Mouse (Mus musculus) lung, adult 18-20 months (tissue): Measurements from ENCODE around the gene Ube2l3.
A peak's percentile ranks its signal among the peaks of the same experiment; 100 is the strongest.

ENCODE experiments used
- DNase-seq, 2 experiments: peaks; one replicate each; pipeline ENCODE4 v3.0.0; 2022; ENCODE audit warnings: mixed read lengths in 2 of 2

The Ube2l3 gene

GRCm38 (mm10) chr16:17146772-17147235 lies 55.6 kb downstream of the Ube2l3 start, which contains the start of gene Ccdc116:
TSS of gene Ccdc116 (minus strand) at chr16:17147229.
- peak; percentile 73 to 82 for DNase-seq

- no peak for DNase-seq
These were observed 58.1 kb downstream of the Ube2l3 start, which contains the start of gene Ydjc for GRCm38 (mm10) chr16:17144339-17144738. TSS of gene Ydjc (plus strand) at chr16:17144621.

- no peak for DNase-seq
These were observed 65.1 kb downstream of the Ube2l3 start for GRCm38 (mm10) chr16:17137355-17137754.

GRCm38 (mm10) chr16:17132906-17133200 lies 69.6 kb downstream of the Ube2l3 start:
- no peak for DNase-seq

- DNase-seq, result peak; percentile 98
These were observed 70.2 kb downstream of the Ube2l3 start, which contains the start of gene Sdf2l1 for GRCm38 (mm10) chr16:17132089-17132905. TSS of gene Sdf2l1 (minus strand) at chr16:17132383.

GRCm38 (mm10) chr16:17131191-17132088 lies 71.0 kb downstream of the Ube2l3 start:
- peak; percentile 14 to 16 for DNase-seq

GRCm38 (mm10) chr16:17127292-17127691 lies 75.2 kb downstream of the Ube2l3 start:
- DNase-seq, result peak; percentile 28 to 55

GRCm38 (mm10) chr16:17124871-17125520 lies 77.5 kb downstream of the Ube2l3 start, which contains the start of gene 2610318N02Rik:
TSS of gene 2610318N02Rik (minus strand) at chr16:17125167.
- DNase-seq, result peak; percentile 82 to 84

- no peak for DNase-seq
These were observed 78.2 kb downstream of the Ube2l3 start for GRCm38 (mm10) chr16:17124119-17124870.

- no peak for DNase-seq
These were observed 80.9 kb downstream of the Ube2l3 start for GRCm38 (mm10) chr16:17121569-17121968.

GRCm38 (mm10) chr16:17117309-17117799 lies 85.1 kb downstream of the Ube2l3 start:
- no peak for DNase-seq

GRCm38 (mm10) chr16:17110771-17111743 lies 91.4 kb downstream of the Ube2l3 start, which contains the start of gene Ppil2:
TSS of gene Ppil2 (minus strand) at chr16:17111257.
- DNase-seq, result peak; percentile 71 to 78

GRCm38 (mm10) chr16:17104600-17104999 lies 97.8 kb downstream of the Ube2l3 start:
- no peak for DNase-seq

GRCm38 (mm10) chr16:17102630-17103220 lies 99.7 kb downstream of the Ube2l3 start:
- no peak for DNase-seq
